22 mouse cellular contexts compared by ENCODE assay signal in the genomic region with DNA sequence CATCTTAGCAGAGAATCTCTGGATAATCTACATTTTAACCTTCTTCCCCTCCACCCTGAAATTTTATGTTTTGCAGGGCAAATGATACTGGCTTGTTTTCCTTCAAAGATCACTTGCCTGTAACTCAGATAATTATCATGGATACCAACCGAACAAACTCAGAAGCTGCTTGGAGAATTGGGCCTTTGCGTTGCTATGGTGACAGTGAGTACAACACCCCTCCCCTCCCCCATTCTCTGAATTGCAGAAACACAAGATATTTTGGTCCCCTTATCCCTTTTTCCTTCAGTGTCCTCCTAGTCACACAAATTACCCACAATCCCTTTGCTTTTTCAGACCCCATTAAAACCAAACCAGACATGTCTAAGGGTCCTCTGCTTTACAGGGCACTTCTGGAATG.
DNase-seq lines count a peak whose midpoint lies in the region; ATAC-seq lines count a peak whose summit lies in the region.
"Had no signal": no experiment of that assay in that cellular context is flagged by ENCODE, and none has a peak within 500 bp of the region (broad histone marks: within the 10 kb centered on the region; RNA-seq: fewer than 3 reads in every experiment).

No protein-coding gene starts in this region.

- H3K27ac ChIP-seq in hindbrain, embryonic 11.5 days (ENCODE audit: low read depth, low read length): no peak overlapping the region
- H3K27ac ChIP-seq in hindbrain, embryonic 14.5 days: no peak overlapping the region
- H3K27ac ChIP-seq in midbrain, embryonic 14.5 days (replicated peaks; ENCODE audit: low read depth, low read length): no peak overlapping the region
- H3K27ac ChIP-seq in midbrain, embryonic 10.5 days (replicated peaks): no peak overlapping the region
- H3K27ac ChIP-seq: heart, embryonic 13.5 days; limb, embryonic 13.5 days; liver, embryonic 14.5 days; lung, embryonic 15.5 days; stomach, embryonic 15.5 days had no signal

- no peak overlapping the region for H3K9ac ChIP-seq in hindbrain, embryonic 11.5 days (ENCODE audit: low read depth, low read length)
- H3K9ac ChIP-seq in hindbrain, embryonic 14.5 days: no peak overlapping the region
- no peak overlapping the region for H3K9ac ChIP-seq in midbrain, embryonic 14.5 days (replicated peaks; ENCODE audit: low read length)
- H3K9ac ChIP-seq: heart, embryonic 13.5 days; limb, embryonic 13.5 days; liver, embryonic 14.5 days; lung, embryonic 15.5 days; stomach, embryonic 15.5 days had no signal

- no peak overlapping the region for H3K4me3 ChIP-seq in hindbrain, embryonic 11.5 days (ENCODE audit: low read depth, low read length)
- H3K4me3 ChIP-seq in hindbrain, embryonic 14.5 days (replicated peaks; ENCODE audit: low read length): no peak overlapping the region
- H3K4me3 ChIP-seq in midbrain, embryonic 14.5 days (replicated peaks; ENCODE audit: low read depth, low read length): no peak overlapping the region
- no peak overlapping the region for H3K4me3 ChIP-seq in midbrain, embryonic 10.5 days
- H3K4me3 ChIP-seq: heart, embryonic 13.5 days; limb, embryonic 13.5 days; lung, embryonic 15.5 days; stomach, embryonic 15.5 days had no signal

- WGBS in hindbrain, embryonic 11.5 days: 52% methylated on average over 2 of the region's 2 CpGs
- 42% methylated on average over 2 of the region's 2 CpGs for WGBS in hindbrain, embryonic 14.5 days
- 48% methylated on average over 2 of the region's 2 CpGs for WGBS in midbrain, embryonic 14.5 days
- WGBS in midbrain, embryonic 10.5 days: 61% methylated on average over 2 of the region's 2 CpGs

- H3K4me2 ChIP-seq in hindbrain, embryonic 11.5 days (replicated peaks; ENCODE audit: low read depth, low read length): no peak overlapping the region
- no peak overlapping the region for H3K4me2 ChIP-seq in hindbrain, embryonic 14.5 days (replicated peaks)
- H3K4me2 ChIP-seq in midbrain, embryonic 14.5 days (ENCODE audit: low read length): no peak overlapping the region
- H3K4me2 ChIP-seq: heart, embryonic 13.5 days; limb, embryonic 13.5 days; lung, embryonic 15.5 days; stomach, embryonic 15.5 days had no signal

- peak; percentile 6 for DNase-seq in hindbrain, embryonic 11.5 days (ENCODE audit: low spot score)
- DNase-seq in hindbrain, embryonic 14.5 days (ENCODE audit: low spot score): no peak
- peak; percentile 64 for DNase-seq in midbrain, embryonic 14.5 days
- DNase-seq in midbrain, embryonic 10.5 days (ENCODE audit: low spot score): no peak
- DNase-seq in ZHBTc4 (ENCODE audit: low read depth, low spot score): peak; percentile 1
- peak; percentile 12 for DNase-seq in brain, embryonic 18.5 days (ENCODE audit: low read depth, low spot score)
- no peak for DNase-seq in kidney, adult 11 months
- no peak for DNase-seq in cerebellum, adult 11 months
- DNase-seq: adrenal gland, postnatal 14 days; cerebellum, adult 8-10 months; gastrocnemius, postnatal 10 days; heart, adult 11 months; kidney, adult 9 months; kidney, postnatal 25 days; layer of hippocampus, adult 9-11 months; thymus, adult 18-20 months; thymus, postnatal 4 days had no signal

- ATAC-seq in hindbrain, embryonic 11.5 days (ENCODE audit: low FRiP score): no peak
- no peak for ATAC-seq in hindbrain, embryonic 14.5 days (ENCODE audit: low FRiP score)
- ATAC-seq in midbrain, embryonic 14.5 days (ENCODE audit: low FRiP score, low TSS enrichment): no peak

- H3K36me3 ChIP-seq in hindbrain, embryonic 11.5 days (ENCODE audit: control insufficient read depth, insufficient read depth, low read length): no peaks in the 10 kb centered on the region
- no peaks in the 10 kb centered on the region for H3K36me3 ChIP-seq in hindbrain, embryonic 14.5 days (replicated peaks; ENCODE audit: control insufficient read depth, insufficient read depth)
- no peaks in the 10 kb centered on the region for H3K36me3 ChIP-seq in midbrain, embryonic 14.5 days (ENCODE audit: control insufficient read depth, insufficient read depth, low read length)
- no peaks in the 10 kb centered on the region for H3K36me3 ChIP-seq in midbrain, embryonic 10.5 days
- H3K36me3 ChIP-seq: heart, embryonic 13.5 days; limb, embryonic 13.5 days; lung, embryonic 15.5 days; stomach, embryonic 15.5 days had no signal

- H3K27me3 ChIP-seq in hindbrain, embryonic 11.5 days (ENCODE audit: control insufficient read depth, insufficient read depth, low read length): no peaks in the 10 kb centered on the region
- H3K27me3 ChIP-seq in hindbrain, embryonic 14.5 days (ENCODE audit: control insufficient read depth, insufficient read depth, low read length): no peaks in the 10 kb centered on the region
- no peaks in the 10 kb centered on the region for H3K27me3 ChIP-seq in midbrain, embryonic 14.5 days (ENCODE audit: control insufficient read depth, insufficient read depth, low read length)
- no peaks in the 10 kb centered on the region for H3K27me3 ChIP-seq in midbrain, embryonic 10.5 days (ENCODE audit: low read depth, poor library complexity, severe bottlenecking)
- H3K27me3 ChIP-seq: heart, embryonic 13.5 days; limb, embryonic 13.5 days; lung, embryonic 15.5 days; stomach, embryonic 15.5 days had no signal

- no peaks in the 10 kb centered on the region for H3K4me1 ChIP-seq in hindbrain, embryonic 11.5 days (replicated peaks; ENCODE audit: control insufficient read depth, insufficient read depth, low read length)
- H3K4me1 ChIP-seq in hindbrain, embryonic 14.5 days (replicated peaks; ENCODE audit: control insufficient read depth, insufficient read depth, low read length): 0 out of 2 replicates have a peak, but pooled peaks cover 3% of the 10 kb centered on the region
- H3K4me1 ChIP-seq in midbrain, embryonic 14.5 days (ENCODE audit: control insufficient read depth, insufficient read depth, low read length): peaks cover 11% of the 10 kb centered on the region
- H3K4me1 ChIP-seq in midbrain, embryonic 10.5 days: peaks cover 7% of the 10 kb centered on the region
- H3K4me1 ChIP-seq: heart, embryonic 13.5 days; limb, embryonic 13.5 days; lung, embryonic 15.5 days; stomach, embryonic 15.5 days had no signal

- H3K9me3 ChIP-seq in hindbrain, embryonic 11.5 days (ENCODE audit: control insufficient read depth, low read length): no peaks in the 10 kb centered on the region
- H3K9me3 ChIP-seq in hindbrain, embryonic 14.5 days (ENCODE audit: control insufficient read depth, low read length): no peaks in the 10 kb centered on the region
- no peaks in the 10 kb centered on the region for H3K9me3 ChIP-seq in midbrain, embryonic 14.5 days (ENCODE audit: control insufficient read depth, low read length)
- no peaks in the 10 kb centered on the region for H3K9me3 ChIP-seq in midbrain, embryonic 10.5 days (replicated peaks)
- H3K9me3 ChIP-seq: heart, embryonic 13.5 days; limb, embryonic 13.5 days; lung, embryonic 15.5 days; stomach, embryonic 15.5 days had no signal

Comparison
In these comparisons a context has a peak if more than half of its experiments do, and no peak if none do; other contexts are left out.
1. DNase-seq: peak in hindbrain, embryonic 11.5 days (single experiment), midbrain, embryonic 14.5 days (single experiment), ZHBTc4 (single experiment) and brain, embryonic 18.5 days (single experiment); none in hindbrain, embryonic 14.5 days (single experiment), midbrain, embryonic 10.5 days (single experiment), kidney, adult 11 months (single experiment) and cerebellum, adult 11 months (single experiment).